Mouse (Mus musculus) kidney, adult 2 months (tissue): Measurements from ENCODE around the gene Pycr1.

Experiments used
- CTCF ChIP-seq: fragments of 200-500 bp; conservative IDR thresholded peaks from 2 replicates; pipeline ENCODE4 v1.5.1; 2011; ENCODE audit warnings: low read depth, mild to moderate bottlenecking, control low read depth, low read length, moderate library complexity, mixed read lengths; ENCODE audit not compliant: insufficient read depth, insufficient read length
- POLR2A ChIP-seq: fragments of 200-500 bp; IDR thresholded peaks from one replicate; pipeline ENCODE4 v1.6.1; 2011; ENCODE audit warnings: low read depth, low read length, control low read depth

GRCm38 (mm10) chr11:120631726-120632448, 11.7 kb downstream of the Pycr1 start:
- no peak for TF ChIP-seq CTCF
- no peak for TF ChIP-seq POLR2A
